8 mouse cellular contexts compared by ENCODE assay signal in the genomic region with DNA sequence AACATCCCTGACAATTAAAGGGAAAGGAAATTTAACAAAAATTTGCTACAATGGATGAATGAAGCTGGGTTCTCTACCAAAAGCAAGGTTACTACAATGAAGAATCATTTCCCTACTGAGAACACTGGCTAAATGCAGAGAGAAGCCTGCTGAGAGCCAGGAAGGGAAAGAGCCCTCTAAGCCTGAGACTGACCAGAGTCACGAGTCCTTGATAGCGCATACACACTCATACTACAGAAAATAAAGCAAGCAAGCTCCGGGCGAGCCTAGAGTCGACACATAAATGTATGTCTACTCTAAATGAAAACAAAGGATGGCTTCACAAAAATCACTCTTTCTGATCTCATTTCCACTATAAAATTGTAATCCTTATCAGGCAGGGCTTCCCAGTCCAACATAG. TPM values are rescaled to one million over a fixed set of nuclear protein-coding genes. Genes with fewer than 3 reads are reported as not detected.
DNase-seq lines count a peak whose midpoint lies in the region; ATAC-seq and TF ChIP-seq lines count a peak whose summit lies in the region.

No protein-coding gene starts in this region.

- WGBS in heart, embryonic 12.5 days: 15% methylated on average over 5 of the region's 5 CpGs
- WGBS in lung, postnatal 0 days: 45% methylated on average over 5 of the region's 5 CpGs
- WGBS in intestine, embryonic 16.5 days: 51% methylated on average over 5 of the region's 5 CpGs
- 63% methylated on average over 5 of the region's 5 CpGs for WGBS in stomach, embryonic 14.5 days

- peak overlapping the region; percentile 65 for H3K4me2 ChIP-seq in heart, embryonic 12.5 days
- H3K4me2 ChIP-seq in lung, postnatal 0 days (replicated peaks; ENCODE audit: low read depth, low read length): peak overlapping the region; percentile 57
- H3K4me2 ChIP-seq in intestine, embryonic 16.5 days (ENCODE audit: low read depth, low read length): 0 out of 2 replicates have a peak overlapping the region, but pooled peaks have one; percentile 41
- H3K4me2 ChIP-seq in stomach, embryonic 14.5 days (replicated peaks; ENCODE audit: low read depth, low read length): peak overlapping the region; percentile 38; the same call in 1 of the 2 replicates

- H3K4me1 ChIP-seq in heart, embryonic 12.5 days (replicated peaks): peaks cover 56% of the 10 kb centered on the region
- H3K4me1 ChIP-seq in lung, postnatal 0 days (ENCODE audit: insufficient read depth, low read depth, low read length): peaks cover 25% of the 10 kb centered on the region
- peaks cover 26% of the 10 kb centered on the region for H3K4me1 ChIP-seq in intestine, embryonic 16.5 days (ENCODE audit: control insufficient read depth, insufficient read depth, low read length)
- H3K4me1 ChIP-seq in stomach, embryonic 14.5 days (ENCODE audit: control insufficient read depth, insufficient read depth, low read length): peaks cover 29% of the 10 kb centered on the region

- H3K36me3 ChIP-seq in heart, embryonic 12.5 days: no peaks in the 10 kb centered on the region; the same call in 1 of the 2 replicates
- no peaks in the 10 kb centered on the region for H3K36me3 ChIP-seq in lung, postnatal 0 days (ENCODE audit: insufficient read depth, low read length)
- no peaks in the 10 kb centered on the region for H3K36me3 ChIP-seq in intestine, embryonic 16.5 days (ENCODE audit: control insufficient read depth, insufficient read depth, low read length)
- no peaks in the 10 kb centered on the region for H3K36me3 ChIP-seq in stomach, embryonic 14.5 days (ENCODE audit: control insufficient read depth, insufficient read depth, low read length)

- no peak for TF ChIP-seq EP300 in lung, postnatal 0 days (IDR thresholded peaks at IDR 0.05)

- no peaks in the 10 kb centered on the region for H3K27me3 ChIP-seq in heart, embryonic 12.5 days (replicated peaks)
- no peaks in the 10 kb centered on the region for H3K27me3 ChIP-seq in lung, postnatal 0 days (replicated peaks; ENCODE audit: insufficient read depth, low read length)
- H3K27me3 ChIP-seq in intestine, embryonic 16.5 days (replicated peaks; ENCODE audit: control insufficient read depth, insufficient read depth, low read length): no peaks in the 10 kb centered on the region
- no peaks in the 10 kb centered on the region for H3K27me3 ChIP-seq in stomach, embryonic 14.5 days (ENCODE audit: control insufficient read depth, insufficient read depth, low read length)

- H3K9ac ChIP-seq in heart, embryonic 12.5 days: peak overlapping the region; percentile 66
- no peak overlapping the region for H3K9ac ChIP-seq in lung, postnatal 0 days (replicated peaks; ENCODE audit: low read depth)
- H3K9ac ChIP-seq in intestine, embryonic 16.5 days (ENCODE audit: low read depth, low read length): no peak overlapping the region
- no peak overlapping the region for H3K9ac ChIP-seq in stomach, embryonic 14.5 days (replicated peaks; ENCODE audit: low read depth, low read length)

- peak overlapping the region; percentile 42 for H3K4me3 ChIP-seq in heart, embryonic 12.5 days
- peak overlapping the region; percentile 39 for H3K4me3 ChIP-seq in lung, postnatal 0 days (ENCODE audit: low read depth, low read length)
- no peak overlapping the region for H3K4me3 ChIP-seq in intestine, embryonic 16.5 days (ENCODE audit: low read length)
- H3K4me3 ChIP-seq in stomach, embryonic 14.5 days (ENCODE audit: low read depth, low read length): no peak overlapping the region

- H3K27ac ChIP-seq in heart, embryonic 12.5 days (ENCODE audit: poor library complexity, severe bottlenecking): 0 out of 2 replicates have a peak overlapping the region, but pooled peaks have one; percentile 7
- H3K27ac ChIP-seq in lung, postnatal 0 days (ENCODE audit: low read length): no peak overlapping the region
- H3K27ac ChIP-seq in intestine, embryonic 16.5 days (ENCODE audit: low read length): no peak overlapping the region
- no peak overlapping the region for H3K27ac ChIP-seq in stomach, embryonic 14.5 days (ENCODE audit: low read length)

- no peak for DNase-seq in heart, adult 9 months (ENCODE audit: low spot score in 2 of 2)
- no peak for DNase-seq in lung, postnatal 0 days (ENCODE audit: low spot score)
- no peak for DNase-seq in lung, postnatal 14 days
- no peak for DNase-seq in layer of hippocampus, postnatal 14 days (ENCODE audit: low spot score in 2 of 2)
- DNase-seq in cerebellum, postnatal 10 days: no peak

- ATAC-seq in heart, embryonic 12.5 days (ENCODE audit: insufficient number of reproducible peaks, low FRiP score): 0 out of 2 replicates have a peak, but pooled peaks have one; percentile 43
- 0 out of 2 replicates have a peak, but pooled peaks have one; percentile 56 for ATAC-seq in lung, postnatal 0 days
- ATAC-seq in intestine, embryonic 16.5 days: no peak
- ATAC-seq in stomach, embryonic 14.5 days (ENCODE audit: insufficient number of reproducible peaks, insufficient read depth, low FRiP score, low read depth): no peak

- TF ChIP-seq CTCF in lung, postnatal 0 days (IDR thresholded peaks at IDR 0.05): no peak

- no peaks in the 10 kb centered on the region for H3K9me3 ChIP-seq in heart, embryonic 12.5 days (replicated peaks)
- H3K9me3 ChIP-seq in lung, postnatal 0 days (ENCODE audit: low read length): no peaks in the 10 kb centered on the region
- no peaks in the 10 kb centered on the region for H3K9me3 ChIP-seq in intestine, embryonic 16.5 days (ENCODE audit: control insufficient read depth, low read length)
- no peaks in the 10 kb centered on the region for H3K9me3 ChIP-seq in stomach, embryonic 14.5 days (ENCODE audit: control insufficient read depth, low read depth, low read length)

RNA-seq across cellular contexts. Expression of a gene that starts 31.6 kb away (rescaled TPM):
- 48.1 and 52.2 TPM in 2 replicates for polyA plus RNA-seq in heart, embryonic 12.5 days (2016; fragmentation: Nextera tagmentation; extraction: Ambion mirVana)
- polyA plus RNA-seq in lung, postnatal 0 days (2015; fragmentation: Nextera tagmentation; extraction: Ambion mirVana): 46.3 and 56.4 TPM in 2 replicates
- 24.4 and 26.8 TPM in 2 replicates for polyA plus RNA-seq in intestine, embryonic 16.5 days (2015; fragmentation: Nextera tagmentation; extraction: Ambion mirVana)
- 71.7 and 78.9 TPM in 2 replicates for polyA plus RNA-seq in stomach, embryonic 14.5 days (2014; fragmentation: Nextera tagmentation; extraction: Ambion mirVana)
- 10 to 100 TPM; 49.1 to 69.6 TPM for total RNA-seq in layer of hippocampus, postnatal 14 days (2021)

Comparison
In these comparisons a context has a peak if more than half of its experiments do, and no peak if none do; other contexts are left out.
1. ATAC-seq: peak in heart, embryonic 12.5 days (single experiment) and lung, postnatal 0 days (single experiment); none in intestine, embryonic 16.5 days (single experiment) and stomach, embryonic 14.5 days (single experiment).
2. H3K4me3 ChIP-seq: peak in heart, embryonic 12.5 days (single experiment) and lung, postnatal 0 days (single experiment); none in intestine, embryonic 16.5 days (single experiment) and stomach, embryonic 14.5 days (single experiment).
3. Peak in every context shown above with its lines, with median percentiles within 50 percentile points of each other: H3K4me2 ChIP-seq.